Mouse (Mus musculus) urinary bladder, postnatal 10 days (tissue): ENCODE measurements around the gene 1700109H08Rik.
"Not testable (repeated sequence)": the region's sequence is repeated elsewhere in the genome, so short reads cannot be mapped to it uniquely, and the experiment has no call there.

Source experiments
- DNase-seq: peaks from one replicate; pipeline ENCODE4 v3.0.0; 2022; ENCODE audit warnings: low spot score

The 1700109H08Rik gene

GRCm38 (mm10) chr5:3571266-3571665 is at the start of gene 1700109H08Rik:
TSS of gene 1700109H08Rik (plus strand) at chr5:3571566.
- DNase-seq, result no peak

GRCm38 (mm10) chr5:3521741-3522140 is 49.6 kb upstream of the 1700109H08Rik start:
- no peak for DNase-seq

DNA sequence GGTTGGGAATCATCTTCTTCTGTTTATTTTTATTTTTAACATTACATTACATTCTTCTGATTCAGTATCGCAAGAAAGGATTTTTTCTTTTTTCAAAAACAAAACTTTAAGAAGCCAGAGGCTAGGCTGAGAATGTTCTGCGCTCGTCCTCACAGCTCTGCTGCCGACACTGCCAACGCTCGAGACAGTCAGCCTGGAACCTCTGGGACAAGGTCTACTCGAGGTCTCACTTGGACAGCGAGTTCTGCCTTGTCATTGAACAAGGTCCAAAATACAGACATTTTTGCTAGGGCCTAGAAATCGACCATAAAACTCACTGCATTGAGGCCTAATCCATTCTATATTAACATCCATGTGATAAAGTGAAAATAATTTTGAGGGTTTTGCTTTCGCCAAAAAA is 48.5 kb upstream of the 1700109H08Rik start:
- no peak for DNase-seq

- no peak for DNase-seq
Observed at GRCm38 (mm10) chr5:3527041-3527691, 44.2 kb upstream of the 1700109H08Rik start.

DNA sequence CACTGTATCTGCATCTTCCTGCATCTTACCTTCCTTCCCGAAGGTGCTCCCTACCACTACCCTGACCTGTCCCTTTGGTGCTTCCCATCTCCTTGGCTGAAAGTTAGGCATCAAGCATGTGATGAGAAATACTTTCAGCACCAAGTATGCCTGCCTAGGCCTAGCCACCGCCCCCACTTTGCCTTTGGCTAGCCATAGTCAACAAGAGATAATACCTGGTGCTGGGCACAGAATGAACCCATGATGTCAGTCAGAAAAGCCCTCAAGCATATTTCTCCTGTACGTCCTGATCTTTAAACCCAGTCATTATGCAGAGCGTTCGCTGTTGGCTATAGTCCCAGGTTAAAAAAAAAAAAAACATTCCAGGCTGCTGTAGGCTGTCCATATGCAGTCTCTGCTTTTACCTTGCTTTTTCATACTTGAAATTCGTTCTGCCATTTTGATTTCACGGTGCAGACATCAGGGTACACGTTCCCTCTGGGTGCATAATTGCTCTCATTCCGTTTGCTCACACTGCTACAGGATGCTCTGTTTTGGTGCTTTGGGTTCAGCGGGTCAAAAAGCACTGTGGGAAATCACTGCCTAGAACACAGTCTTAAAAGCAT is 41.7 kb upstream of the 1700109H08Rik start:
- no peak for DNase-seq

GRCm38 (mm10) chr5:3532048-3532447 is 39.3 kb upstream of the 1700109H08Rik start:
- DNase-seq, result not testable (repeated sequence)

DNA sequence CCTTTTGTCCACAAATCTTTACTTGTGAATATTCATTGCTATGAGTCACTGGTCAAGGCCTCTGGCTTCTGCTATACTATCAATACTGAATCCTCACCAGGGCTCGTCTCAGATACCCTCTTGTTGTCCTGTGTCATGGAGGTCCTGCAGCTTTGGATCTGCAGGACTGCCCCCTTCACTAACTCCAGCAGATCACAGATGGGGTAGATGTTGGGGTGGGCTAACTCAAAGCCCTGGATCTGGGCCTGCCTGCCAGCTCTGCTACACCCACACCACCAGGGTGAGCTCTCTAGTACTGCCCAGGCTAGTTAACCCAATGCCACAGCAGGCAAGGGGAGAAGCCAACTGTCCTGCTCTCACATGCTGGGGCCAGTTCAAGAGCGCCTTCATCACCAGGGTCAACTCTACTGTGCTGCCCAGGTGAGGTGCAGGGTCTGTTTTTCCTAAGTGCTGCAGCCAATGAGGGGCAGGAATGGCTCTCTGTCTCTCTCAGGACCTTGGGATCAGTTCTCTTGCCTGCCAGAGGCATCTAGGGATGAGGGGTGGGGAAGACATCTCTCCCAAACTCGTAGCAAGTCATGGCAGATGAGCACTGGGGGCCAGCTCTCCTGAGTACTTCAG is 34.7 kb upstream of the 1700109H08Rik start:
- no peak for DNase-seq

- no peak for DNase-seq
Observed at GRCm38 (mm10) chr5:3538505-3539472, 32.6 kb upstream of the 1700109H08Rik start.

DNA sequence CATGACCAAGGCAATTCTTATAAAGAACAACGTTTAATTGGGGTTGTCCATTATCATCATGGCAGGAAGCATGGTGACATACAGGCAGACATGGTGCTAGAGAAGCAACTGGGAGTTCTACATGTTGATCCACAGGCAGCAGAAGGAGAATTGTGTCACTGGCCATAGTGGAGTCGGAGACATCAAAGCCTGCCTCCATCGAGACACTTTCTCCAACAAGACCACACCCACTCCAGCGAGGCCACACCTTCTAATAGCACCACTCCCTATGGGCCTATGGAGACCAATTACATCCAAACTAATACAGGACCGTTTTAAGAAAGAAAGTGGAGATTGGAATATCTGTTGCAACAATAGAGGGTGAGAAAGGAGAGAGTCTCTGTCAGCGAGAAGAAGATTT is 29.5 kb upstream of the 1700109H08Rik start:
- no peak for DNase-seq

GRCm38 (mm10) chr5:3543629-3544479 is 27.5 kb upstream of the 1700109H08Rik start, which contains the start of gene Fam133b:
TSS of gene Fam133b (plus strand) at chr5:3543833.
- peak; percentile 83 for DNase-seq

DNA sequence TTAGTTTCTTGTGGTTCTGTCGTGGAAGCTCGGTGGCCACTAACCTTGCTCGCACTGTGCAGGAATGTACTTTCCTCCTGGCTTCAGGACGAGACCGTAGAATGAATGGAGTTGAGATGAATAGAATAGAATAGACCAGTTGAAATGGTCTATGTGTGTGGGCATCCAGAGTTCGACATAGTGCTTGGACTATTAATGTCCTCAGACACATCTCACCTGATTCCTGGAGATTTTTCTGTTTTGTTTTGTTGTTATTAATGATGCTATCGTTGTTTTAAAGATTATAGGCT is 26.9 kb upstream of the 1700109H08Rik start:
- no peak for DNase-seq

DNA sequence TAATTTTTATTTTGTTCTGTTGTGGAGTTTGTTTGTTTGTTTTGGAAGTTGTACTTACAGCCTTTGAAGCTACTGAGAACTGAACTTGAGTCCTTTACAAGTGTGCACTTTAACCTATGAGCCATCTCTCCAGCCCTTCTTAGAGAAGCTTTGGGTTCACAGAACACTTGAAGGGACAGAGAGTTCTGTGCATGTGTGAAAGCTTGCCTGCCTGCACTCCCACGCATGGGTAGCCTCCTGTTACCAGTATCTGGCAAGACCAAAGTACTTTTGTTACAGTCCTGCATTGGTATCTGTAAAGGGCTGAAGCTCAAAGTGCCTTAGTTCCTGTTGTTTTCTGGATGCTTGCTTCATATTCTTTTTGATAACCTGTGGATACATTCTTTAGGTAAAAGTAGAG is 25.1 kb upstream of the 1700109H08Rik start:
- DNase-seq, result no peak

DNA sequence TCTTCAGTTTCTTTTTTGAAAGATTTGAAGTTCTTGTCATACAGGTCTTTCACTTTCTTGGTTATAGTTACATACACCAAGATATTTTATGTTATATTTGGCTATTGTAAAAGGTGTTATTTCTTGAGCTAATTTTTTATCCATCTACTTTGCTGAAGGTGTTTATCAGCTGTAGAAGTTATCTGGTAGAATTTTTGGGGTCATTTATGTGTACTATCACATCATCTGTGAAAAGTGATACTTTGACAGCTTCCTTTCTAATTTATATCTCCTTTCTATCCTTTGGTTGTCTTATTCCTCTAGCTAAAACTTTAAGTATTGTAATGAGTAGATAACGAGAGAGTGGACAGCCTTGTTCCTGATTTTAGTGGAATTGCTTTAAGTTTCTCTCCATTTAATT is 19.9 kb upstream of the 1700109H08Rik start:
- DNase-seq, result no peak

GRCm38 (mm10) chr5:3554198-3554597 is 17.2 kb upstream of the 1700109H08Rik start:
- no peak for DNase-seq

DNA sequence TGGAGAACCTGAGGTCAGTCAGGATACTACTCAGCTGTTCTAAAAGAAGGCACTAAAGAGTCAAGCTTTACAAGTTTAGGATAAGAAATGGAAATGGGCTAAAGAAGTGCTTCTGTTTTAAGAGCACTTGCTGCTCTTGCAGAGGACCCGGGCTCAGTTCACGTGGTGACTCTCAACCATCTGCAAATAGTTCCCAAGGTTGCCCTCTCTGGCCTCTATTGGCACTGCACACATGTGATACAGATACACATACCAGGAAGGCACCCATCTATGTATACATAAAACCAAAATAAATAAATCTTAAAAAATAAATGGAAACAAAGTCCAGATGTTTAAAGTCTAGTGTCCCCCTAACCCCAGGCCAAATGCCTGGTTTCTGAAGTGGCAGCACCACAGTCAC is 3.5 kb downstream of the 1700109H08Rik start:
- DNase-seq, result no peak

DNA sequence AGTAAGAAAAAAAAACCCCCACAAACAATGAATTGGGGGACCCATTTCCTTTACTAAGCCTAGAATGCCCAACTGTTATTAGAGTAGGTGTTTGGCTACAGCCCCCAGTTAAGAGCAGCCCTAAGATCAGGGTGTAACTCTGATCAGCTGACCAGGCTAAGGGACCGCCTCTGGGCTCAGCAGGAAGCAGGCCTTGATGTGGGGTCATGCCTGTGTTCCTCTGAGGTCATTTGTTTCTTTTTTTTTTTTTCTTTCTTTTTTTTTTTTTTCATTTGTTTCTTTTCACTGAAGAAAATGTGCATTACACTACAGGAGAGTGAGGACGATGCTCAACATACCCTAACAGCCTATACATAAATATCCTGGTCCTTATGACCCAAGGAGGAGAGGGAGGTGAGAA is 6.6 kb downstream of the 1700109H08Rik start:
- DNase-seq, result no peak

GRCm38 (mm10) chr5:3579066-3579465 is 7.7 kb downstream of the 1700109H08Rik start:
- no peak for DNase-seq

- DNase-seq, result peak; percentile 81
Observed at GRCm38 (mm10) chr5:3595693-3596398, 24.5 kb downstream of the 1700109H08Rik start, which contains the start of gene Pex1. TSS of gene Pex1 (plus strand) at chr5:3596066.

DNA sequence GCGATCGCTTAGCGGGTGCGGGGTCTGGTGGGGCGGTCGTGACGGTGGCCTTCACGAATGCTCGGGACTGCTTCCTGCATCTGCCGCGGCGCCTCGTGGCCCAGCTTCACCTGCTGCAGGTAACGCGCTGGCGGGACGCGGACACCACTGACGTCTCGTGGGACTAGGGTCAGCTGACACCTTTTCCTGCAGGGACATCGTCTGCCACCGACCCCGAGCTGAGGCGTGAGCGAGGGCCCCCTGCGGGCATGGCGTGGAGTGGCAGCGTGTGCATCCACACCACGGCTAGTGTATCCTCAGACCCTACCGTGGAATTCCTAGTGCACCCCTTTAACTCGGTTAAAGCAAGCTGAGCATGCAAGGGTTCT is 25.0 kb downstream of the 1700109H08Rik start, which contains the start of gene Rbm48:
Gene Rbm48 (minus strand): TSS at position 187 of the 368 bp plus-strand sequence.
- DNase-seq, result peak; percentile 44

- DNase-seq, result no peak
Observed at GRCm38 (mm10) chr5:3597171-3597570, 25.8 kb downstream of the 1700109H08Rik start.

GRCm38 (mm10) chr5:3598766-3599165 is 27.4 kb downstream of the 1700109H08Rik start:
- DNase-seq, result no peak
